Comparison of ENCODE assay signal across 7 mouse cellular contexts in genomic region chr13:37854031-37854431, GRCm38 (mm10).
DNase-seq lines count a peak whose midpoint lies in the region; ATAC-seq and TF ChIP-seq lines count a peak whose summit lies in the region.

No protein-coding gene starts in this region.

- no peak overlapping the region for H3K27ac ChIP-seq in forebrain, embryonic 16.5 days (ENCODE audit: low read length)
- H3K27ac ChIP-seq in hindbrain, embryonic 13.5 days, result no peak overlapping the region
- H3K27ac ChIP-seq in liver, adult 2 months (replicated peaks; ENCODE audit: insufficient read depth, low read depth, low read length), result peak overlapping the region; percentile 69
- no peak overlapping the region for H3K27ac ChIP-seq in midbrain, postnatal 0 days (ENCODE audit: low read depth, low read length)
- H3K27ac ChIP-seq in testis, adult 2 months (ENCODE audit: control insufficient read depth, insufficient read depth, low read depth, low read length), result peak overlapping the region; percentile 86

- peak overlapping the region; percentile 29 for H3K4me2 ChIP-seq in forebrain, embryonic 16.5 days (ENCODE audit: low read length)
- H3K4me2 ChIP-seq in hindbrain, embryonic 13.5 days, result peak overlapping the region; percentile 49
- H3K4me2 ChIP-seq in midbrain, postnatal 0 days (ENCODE audit: low read depth, low read length, poor library complexity, severe bottlenecking), result peak overlapping the region; percentile 48

- ATAC-seq in G1E (ENCODE audit: extremely low read depth, insufficient number of reproducible peaks, low FRiP score, poor library complexity, severe bottlenecking), result peak; percentile 52
- ATAC-seq in forebrain, embryonic 16.5 days, result no peak
- ATAC-seq in hindbrain, embryonic 13.5 days (ENCODE audit: low FRiP score), result no peak
- ATAC-seq in midbrain, postnatal 0 days (ENCODE audit: low FRiP score), result no peak

- H3K4me1 ChIP-seq in G1E (ENCODE audit: insufficient read depth, low read depth, low read length), result peaks cover 78% of the 10 kb centered on the region
- H3K4me1 ChIP-seq in forebrain, embryonic 16.5 days (replicated peaks; ENCODE audit: control insufficient read depth, insufficient read depth, low read length), result peaks cover 16% of the 10 kb centered on the region
- H3K4me1 ChIP-seq in hindbrain, embryonic 13.5 days (replicated peaks), result peaks cover 26% of the 10 kb centered on the region
- peaks cover 11% of the 10 kb centered on the region for H3K4me1 ChIP-seq in liver, adult 2 months (ENCODE audit: control insufficient read depth, insufficient read depth, low read length)
- 0 out of 2 replicates have a peak, but pooled peaks cover 4% of the 10 kb centered on the region for H3K4me1 ChIP-seq in midbrain, postnatal 0 days (ENCODE audit: insufficient read depth, low read length)
- peaks cover 21% of the 10 kb centered on the region for H3K4me1 ChIP-seq in testis, adult 2 months (ENCODE audit: control insufficient read depth, insufficient read depth, low read length)

- WGBS in forebrain, embryonic 16.5 days, result 7% methylated on average over 14 of the region's 14 CpGs
- WGBS in hindbrain, embryonic 13.5 days, result 6% methylated on average over 14 of the region's 14 CpGs
- WGBS in liver, adult 2 months, result 34% methylated on average over 14 of the region's 14 CpGs
- 5% methylated on average over 14 of the region's 14 CpGs for WGBS in midbrain, postnatal 0 days

- H3K4me3 ChIP-seq in G1E (ENCODE audit: low read depth, low read length), result peak overlapping the region; percentile 69
- 0 out of 2 replicates have a peak overlapping the region, but pooled peaks have one; percentile 0 for H3K4me3 ChIP-seq in forebrain, embryonic 16.5 days (replicated peaks; ENCODE audit: low read length)
- peak overlapping the region; percentile 16 for H3K4me3 ChIP-seq in hindbrain, embryonic 13.5 days
- 0 out of 2 replicates have a peak overlapping the region, but pooled peaks have one; percentile 0 for H3K4me3 ChIP-seq in liver, adult 2 months (ENCODE audit: insufficient read depth, low read depth, low read length)
- H3K4me3 ChIP-seq in midbrain, postnatal 0 days (ENCODE audit: low read depth, low read length), result peak overlapping the region; percentile 22
- H3K4me3 ChIP-seq in testis, adult 2 months (ENCODE audit: control insufficient read depth, low read depth, low read length), result peak overlapping the region; percentile 60

- no peaks in the 10 kb centered on the region for H3K27me3 ChIP-seq in G1E (ENCODE audit: insufficient read depth, low read length)
- no peaks in the 10 kb centered on the region for H3K27me3 ChIP-seq in forebrain, embryonic 16.5 days (replicated peaks; ENCODE audit: control insufficient read depth, insufficient read depth, low read length)
- H3K27me3 ChIP-seq in hindbrain, embryonic 13.5 days, result peaks cover 4% of the 10 kb centered on the region
- H3K27me3 ChIP-seq in liver, adult 2 months (ENCODE audit: control insufficient read depth, insufficient read depth, low read length), result no peaks in the 10 kb centered on the region
- peaks cover 7% of the 10 kb centered on the region; the same call in 1 of the 2 replicates for H3K27me3 ChIP-seq in midbrain, postnatal 0 days (ENCODE audit: insufficient read depth, low read length)
- H3K27me3 ChIP-seq in testis, adult 2 months (ENCODE audit: control insufficient read depth, insufficient read depth, low read length), result no peaks in the 10 kb centered on the region

- H3K9me3 ChIP-seq in G1E (replicated peaks), result no peaks in the 10 kb centered on the region
- no peaks in the 10 kb centered on the region for H3K9me3 ChIP-seq in forebrain, embryonic 16.5 days (ENCODE audit: control insufficient read depth, low read length)
- H3K9me3 ChIP-seq in hindbrain, embryonic 13.5 days, result no peaks in the 10 kb centered on the region
- H3K9me3 ChIP-seq in midbrain, postnatal 0 days (ENCODE audit: low read length), result no peaks in the 10 kb centered on the region

- TF ChIP-seq POLR2A in liver, adult 2 months (IDR thresholded peaks at IDR 0.05; ENCODE audit: extremely low read depth, insufficient read depth, low read length), result no peak
- TF ChIP-seq POLR2A in testis, adult 2 months (IDR thresholded peaks at IDR 0.05; ENCODE audit: control insufficient read depth, low read depth, low read length), result no peak

- peaks cover 29% of the 10 kb centered on the region for H3K36me3 ChIP-seq in G1E (replicated peaks)
- H3K36me3 ChIP-seq in forebrain, embryonic 16.5 days (ENCODE audit: control insufficient read depth, insufficient read depth), result no peaks in the 10 kb centered on the region
- no peaks in the 10 kb centered on the region for H3K36me3 ChIP-seq in hindbrain, embryonic 13.5 days
- no peaks in the 10 kb centered on the region for H3K36me3 ChIP-seq in liver, adult 2 months (ENCODE audit: control insufficient read depth, insufficient read depth, low read length)
- H3K36me3 ChIP-seq in midbrain, postnatal 0 days (ENCODE audit: insufficient read depth, low read length), result no peaks in the 10 kb centered on the region
- H3K36me3 ChIP-seq in testis, adult 2 months (ENCODE audit: control insufficient read depth, insufficient read depth, low read length), result no peaks in the 10 kb centered on the region

- no peak overlapping the region for H3K9ac ChIP-seq in forebrain, embryonic 16.5 days (replicated peaks; ENCODE audit: low read depth, low read length)
- no peak overlapping the region; the same call in 1 of the 2 replicates for H3K9ac ChIP-seq in hindbrain, embryonic 13.5 days
- 0 out of 2 replicates have a peak overlapping the region, but pooled peaks have one; percentile 2 for H3K9ac ChIP-seq in liver, adult 2 months (ENCODE audit: low read depth, low read length)
- no peak overlapping the region for H3K9ac ChIP-seq in midbrain, postnatal 0 days (replicated peaks; ENCODE audit: low read length, poor library complexity, severe bottlenecking)

- H3K79me2 ChIP-seq in liver, adult 2 months (ENCODE audit: control insufficient read depth, insufficient read depth, low read length), result peaks cover 27% of the 10 kb centered on the region; the same call in 1 of the 2 replicates

- TF ChIP-seq CTCF in G1E (IDR thresholded peaks at IDR 0.05; ENCODE audit: low read depth, low read length), result no peak
- TF ChIP-seq CTCF in liver, adult 2 months (IDR thresholded peaks at IDR 0.05; ENCODE audit: low read depth, low read length), result no peak
- no peak for TF ChIP-seq CTCF in midbrain, postnatal 0 days (IDR thresholded peaks at IDR 0.05)
- TF ChIP-seq CTCF in testis, adult 2 months (IDR thresholded peaks at IDR 0.05; ENCODE audit: control insufficient read depth, insufficient read depth, insufficient replicate concordance, low read depth, low read length), result no peak

- no peak for DNase-seq in G1E (ENCODE audit: low spot score)
- DNase-seq in adrenal gland, postnatal 10 days, result peak; percentile 74
- no peak for DNase-seq in liver, adult 2 months (ENCODE audit: extremely low read depth, low read depth, low spot score)
- peak; percentile 30 for DNase-seq in midbrain, postnatal 0 days (ENCODE audit: low spot score)

Comparison
In these comparisons a context has a peak if more than half of its experiments do, and no peak if none do; other contexts are left out.
1. DNase-seq: peak in adrenal gland, postnatal 10 days (single experiment) and midbrain, postnatal 0 days (single experiment); none in G1E (single experiment) and liver, adult 2 months (single experiment).
2. H3K4me3 ChIP-seq: peak in every context shown above with its lines; median percentile 69 in G1E; 60 in testis, adult 2 months; 22 in midbrain, postnatal 0 days; 16 in hindbrain, embryonic 13.5 days; 0 in forebrain, embryonic 16.5 days; 0 in liver, adult 2 months.
3. H3K27ac ChIP-seq: peak in liver, adult 2 months (single experiment) and testis, adult 2 months (single experiment); none in forebrain, embryonic 16.5 days (single experiment), hindbrain, embryonic 13.5 days (single experiment) and midbrain, postnatal 0 days (single experiment).
4. Peak in every context shown above with its lines, with median percentiles within 50 percentile points of each other: H3K4me2 ChIP-seq.